Mouse (Mus musculus): ENCODE measurements around the gene Kdr.
"Not testable (repeated sequence)": the region's sequence is repeated elsewhere in the genome, so short reads cannot be mapped to it uniquely, and the experiment has no call there.

Gene Kdr

GRCm38 (mm10) chr5:75961741-75962469, 16.4 kb downstream of the Kdr start:
- DNase-seq (ENCODE audit: low spot score): no peak

GRCm38 (mm10) chr5:75959809-75960208, 18.4 kb downstream of the Kdr start:
- DNase-seq (ENCODE audit: low spot score): no peak

DNA sequence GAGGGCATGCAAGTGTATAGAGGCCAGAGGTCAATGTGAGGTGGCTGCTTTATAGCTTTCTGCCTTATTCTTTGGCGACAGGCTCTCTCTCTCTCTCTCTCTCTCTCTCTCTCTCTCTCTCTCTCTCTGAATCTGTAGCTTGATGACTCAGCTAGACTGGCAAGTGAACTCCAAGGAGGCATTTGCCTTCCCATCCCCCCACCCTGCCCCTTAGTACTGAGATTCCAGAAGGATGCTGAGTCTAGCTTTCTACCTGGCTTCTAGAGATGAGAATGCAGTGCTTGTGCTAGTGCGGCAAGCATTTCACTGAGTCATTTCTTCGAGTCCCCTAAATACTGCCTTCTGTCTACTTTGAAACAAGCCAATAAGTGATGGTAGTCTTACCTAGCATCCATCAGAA, 21.7 kb downstream of the Kdr start:
- DNase-seq (ENCODE audit: low spot score): no peak

- no peak for DNase-seq (ENCODE audit: low spot score)
Observed at GRCm38 (mm10) chr5:75955876-75956275, 22.4 kb downstream of the Kdr start.

DNA sequence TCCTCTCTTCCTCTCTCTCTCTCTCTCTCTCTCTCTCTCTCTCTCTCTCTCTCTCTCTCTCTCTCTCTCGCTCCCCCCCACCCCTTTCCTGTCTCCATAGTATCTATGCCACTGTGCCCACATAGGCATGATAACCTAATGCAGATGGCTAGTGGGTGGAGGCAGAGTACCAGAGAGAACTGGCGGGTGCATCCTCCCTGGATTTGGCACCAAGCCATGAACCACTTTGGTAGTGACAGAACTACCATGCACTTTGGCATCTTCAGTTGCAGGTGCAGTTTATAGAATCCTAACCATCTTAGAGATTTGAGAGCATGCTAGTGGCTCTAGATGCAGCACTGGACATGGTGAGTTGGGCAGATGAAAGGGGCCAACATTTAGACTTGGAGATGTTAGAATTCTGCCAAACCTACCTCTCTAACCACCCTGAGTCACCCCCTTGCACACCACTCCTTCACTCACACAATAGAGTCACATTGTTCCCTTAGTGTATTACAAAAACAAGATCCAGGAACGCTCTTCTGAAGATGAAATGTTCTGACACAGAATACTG, 23.4 kb downstream of the Kdr start:
- no peak for DNase-seq (ENCODE audit: low spot score)

DNA sequence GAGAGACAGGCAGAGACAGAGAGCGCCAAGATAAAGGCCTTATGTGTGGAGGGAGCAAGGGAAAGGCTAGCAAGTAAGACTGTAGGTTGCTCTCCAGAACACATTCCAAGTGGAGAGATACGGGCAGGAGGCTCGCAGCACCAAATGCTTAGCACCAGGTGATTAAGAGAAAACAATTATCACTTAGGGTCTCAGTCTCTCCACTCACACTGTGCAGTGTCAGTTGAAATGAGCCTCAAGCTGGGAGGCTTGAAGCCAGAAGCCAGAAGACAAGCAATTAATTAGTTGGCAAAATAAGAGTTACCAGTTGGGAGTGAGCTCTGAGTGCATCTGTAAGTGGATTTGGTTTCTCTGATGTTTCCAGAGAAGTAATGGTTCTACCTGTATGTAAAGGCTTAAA, 24.0 kb downstream of the Kdr start:
- no peak for DNase-seq (ENCODE audit: low spot score)

DNA sequence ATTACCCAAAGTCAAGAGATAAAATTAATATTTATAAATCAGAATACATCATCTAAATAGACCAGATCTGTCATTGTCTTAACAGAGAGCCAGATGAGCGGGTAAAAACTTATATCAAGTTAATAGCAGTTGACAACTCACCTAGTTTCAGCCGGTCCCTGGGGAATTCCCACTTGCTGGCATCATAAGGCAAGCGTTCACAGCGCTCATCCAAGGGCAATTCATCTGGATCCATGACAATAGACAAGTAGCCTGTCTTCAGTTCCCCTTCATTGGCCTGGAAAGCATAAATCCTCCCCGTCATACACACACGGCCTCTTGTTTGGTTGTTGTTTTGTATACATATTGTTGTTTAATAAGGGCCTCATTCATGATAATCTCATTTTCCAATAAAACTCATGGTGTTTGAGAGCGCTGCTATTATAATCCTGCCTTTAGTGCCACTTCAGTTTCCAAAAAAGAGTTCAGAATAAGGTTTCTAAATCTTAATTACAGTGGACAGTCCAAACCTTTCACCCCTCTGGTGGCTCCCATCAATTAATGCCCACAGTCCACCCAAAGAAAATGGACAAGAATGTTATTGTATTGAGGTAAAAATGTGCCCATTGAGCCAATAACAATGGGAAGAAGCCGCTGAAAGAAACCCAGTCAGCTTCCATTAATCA, 26.0 kb downstream of the Kdr start:
- DNase-seq (ENCODE audit: low spot score): no peak

DNA sequence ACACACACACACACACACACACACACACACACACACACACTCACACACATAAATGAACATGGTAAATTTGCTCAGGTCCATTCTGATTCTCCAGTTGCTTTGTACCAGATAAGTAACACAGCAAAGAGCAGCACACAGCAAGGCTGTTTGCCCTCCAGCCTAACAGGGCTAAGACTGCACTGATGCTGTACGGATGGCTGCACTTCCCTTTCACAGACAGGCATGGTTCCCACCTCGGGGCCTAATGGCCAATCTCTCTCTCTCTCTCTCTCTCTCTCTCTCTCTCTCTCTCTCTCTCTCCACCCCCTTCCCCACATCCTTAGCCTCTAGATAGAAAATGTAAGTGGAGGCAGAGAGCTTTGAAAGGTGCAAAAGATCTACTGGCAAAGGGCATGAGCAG, 27.4 kb downstream of the Kdr start:
- DNase-seq (ENCODE audit: low spot score): no peak

- DNase-seq (ENCODE audit: low spot score): no peak
Observed at GRCm38 (mm10) chr5:75945394-75945793, 32.9 kb downstream of the Kdr start.

DNA sequence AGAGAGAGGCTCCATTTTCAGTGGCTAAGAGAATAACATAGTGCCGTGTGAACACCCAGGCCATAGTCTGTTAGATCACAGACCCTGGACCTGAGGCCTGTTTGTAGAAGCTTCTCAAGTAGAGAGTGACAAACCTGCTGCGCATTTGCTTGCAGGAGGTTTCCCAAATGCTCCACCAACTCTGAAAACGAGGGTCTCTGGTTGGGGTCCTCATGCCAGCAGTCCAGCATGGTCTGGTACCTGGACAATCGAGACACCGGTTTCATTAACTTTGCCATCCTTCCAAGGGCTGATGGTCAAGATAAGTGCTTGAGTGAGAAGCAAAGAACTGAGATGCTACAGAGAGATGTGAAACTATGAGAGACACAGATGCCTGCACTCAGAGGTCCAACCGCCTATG, 35.0 kb downstream of the Kdr start:
- no peak for DNase-seq (ENCODE audit: low spot score)

- no peak for DNase-seq (ENCODE audit: low spot score)
Observed at GRCm38 (mm10) chr5:75941775-75942580, 36.3 kb downstream of the Kdr start.

DNA sequence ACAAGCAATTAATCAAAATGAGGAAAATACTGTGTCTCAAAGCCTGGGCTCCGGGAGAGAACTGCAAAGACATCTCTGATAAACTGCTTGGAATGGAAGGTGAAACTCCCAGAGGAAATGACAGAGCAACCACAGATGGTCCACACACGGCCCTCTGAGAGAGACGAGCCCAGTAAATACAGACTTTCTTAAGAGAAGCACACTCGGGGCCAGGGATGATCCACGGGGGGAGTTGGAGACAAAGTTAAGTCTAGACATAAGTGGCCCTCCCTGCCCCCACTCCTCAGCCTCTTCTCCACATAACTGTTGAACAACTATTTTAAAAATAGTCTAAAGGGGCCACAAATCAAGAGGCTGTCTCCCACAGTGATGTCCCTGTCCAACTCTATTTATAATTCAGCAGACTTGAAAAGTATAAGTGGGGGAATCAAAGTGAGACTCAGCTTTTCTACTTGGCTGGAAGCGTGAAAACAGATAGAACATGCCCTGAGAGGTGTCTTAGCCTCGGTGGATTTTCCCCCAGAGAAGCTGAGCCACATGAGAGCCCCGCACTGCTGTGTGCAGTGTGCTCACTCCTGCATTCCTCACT, 39.0 kb downstream of the Kdr start:
- DNase-seq (ENCODE audit: low spot score): no peak

DNA sequence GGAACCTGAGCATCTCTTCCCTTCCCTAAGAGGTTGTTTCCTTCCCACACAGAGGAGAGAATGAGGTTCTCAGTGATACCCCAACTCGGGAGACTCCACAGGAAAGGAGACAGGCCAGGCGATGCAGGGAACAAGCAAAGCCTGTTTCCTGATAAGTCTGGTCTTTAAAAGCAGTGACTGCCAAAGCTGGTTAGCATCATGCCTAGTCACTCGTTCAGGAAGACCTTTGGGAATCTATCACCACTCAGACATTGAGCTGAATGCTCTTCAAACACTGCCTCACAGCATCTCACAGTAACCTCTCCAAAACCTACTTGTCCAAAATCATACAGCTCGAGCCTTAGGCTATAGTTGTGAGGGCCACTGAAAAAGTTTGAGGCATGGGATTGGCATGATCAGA, 40.2 kb downstream of the Kdr start:
- no peak for DNase-seq (ENCODE audit: low spot score)

DNA sequence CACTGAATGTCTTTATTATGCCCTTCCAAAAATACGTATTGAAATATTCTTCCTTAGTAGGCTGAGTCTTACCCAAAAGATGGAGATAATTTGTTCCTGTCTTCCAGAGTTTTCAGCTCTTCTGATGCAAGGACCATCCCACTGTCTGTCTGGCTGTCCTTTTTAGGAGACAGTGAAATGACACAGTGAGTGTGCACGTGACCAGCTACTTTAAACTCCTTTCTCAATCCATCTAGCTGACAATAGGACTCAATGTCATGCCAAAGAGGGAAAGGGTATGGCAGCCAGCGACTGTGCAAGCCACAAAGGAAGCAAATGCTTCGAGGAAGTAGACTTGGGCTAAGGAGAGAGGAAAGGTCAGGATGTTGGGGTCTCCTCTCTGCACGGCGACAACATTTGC, 42.0 kb downstream of the Kdr start:
- DNase-seq (ENCODE audit: low spot score): peak; percentile 16

DNA sequence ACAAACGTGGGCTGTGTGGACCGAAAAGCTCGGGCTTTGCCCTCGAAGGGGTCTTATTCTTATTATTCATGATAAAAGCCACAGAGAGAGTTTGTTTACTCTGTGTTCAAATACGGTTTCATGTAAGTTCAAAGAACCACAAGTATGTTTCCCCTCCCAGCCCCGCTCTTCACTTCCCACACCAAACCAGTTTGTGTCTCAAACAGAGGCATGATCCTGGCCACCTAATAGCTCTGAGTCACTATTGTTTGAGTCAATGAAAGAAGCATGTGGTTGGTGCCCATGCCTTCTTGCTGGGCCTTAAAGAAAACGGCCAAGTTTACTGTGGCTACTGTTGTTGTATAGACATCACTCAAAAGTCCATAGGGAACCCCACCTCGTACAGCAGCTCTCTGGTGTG, 43.0 kb downstream of the Kdr start:
- no peak for DNase-seq (ENCODE audit: low spot score)

DNA sequence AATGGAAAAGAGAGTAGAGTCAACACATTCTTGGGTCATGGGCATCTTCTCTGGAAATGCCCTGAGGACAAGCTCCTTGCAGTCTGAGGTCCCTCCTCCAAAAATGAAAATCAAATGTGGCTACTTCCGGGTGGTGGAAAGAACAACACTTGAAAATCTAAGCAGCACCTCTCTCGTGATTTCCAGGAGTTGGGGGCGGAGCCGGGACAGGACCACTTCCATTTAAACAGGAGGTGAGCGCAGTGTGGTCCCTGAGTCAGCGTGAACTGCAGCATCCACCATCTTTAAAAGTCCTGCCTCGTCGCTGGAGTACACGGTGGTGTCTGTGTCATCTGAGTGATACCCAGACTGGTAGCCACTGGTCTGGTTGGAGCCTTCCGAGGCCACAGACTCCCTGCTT, 44.1 kb downstream of the Kdr start:
- no peak for DNase-seq (ENCODE audit: low spot score)

- no peak for DNase-seq (ENCODE audit: low spot score)
Observed at GRCm38 (mm10) chr5:75933521-75934044, 44.7 kb downstream of the Kdr start.

DNA sequence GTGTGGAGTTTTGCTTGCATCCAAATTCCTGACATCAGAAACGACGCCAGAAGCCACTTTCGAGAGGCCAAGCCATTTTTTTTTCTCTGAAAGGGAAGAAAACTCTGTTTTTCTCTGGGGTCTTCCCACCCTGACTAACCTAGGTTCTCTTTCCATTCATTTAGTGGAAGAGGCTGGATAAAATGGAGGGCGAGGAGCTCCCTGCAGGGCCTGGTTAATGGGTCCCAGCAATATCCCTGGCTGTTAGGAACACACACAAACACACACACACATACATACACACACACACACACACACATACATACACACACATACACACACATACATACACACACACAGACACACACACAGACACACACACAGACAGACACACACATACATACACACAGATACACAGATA, 46.8 kb downstream of the Kdr start:
- DNase-seq (ENCODE audit: low spot score): not testable (repeated sequence)

DNA sequence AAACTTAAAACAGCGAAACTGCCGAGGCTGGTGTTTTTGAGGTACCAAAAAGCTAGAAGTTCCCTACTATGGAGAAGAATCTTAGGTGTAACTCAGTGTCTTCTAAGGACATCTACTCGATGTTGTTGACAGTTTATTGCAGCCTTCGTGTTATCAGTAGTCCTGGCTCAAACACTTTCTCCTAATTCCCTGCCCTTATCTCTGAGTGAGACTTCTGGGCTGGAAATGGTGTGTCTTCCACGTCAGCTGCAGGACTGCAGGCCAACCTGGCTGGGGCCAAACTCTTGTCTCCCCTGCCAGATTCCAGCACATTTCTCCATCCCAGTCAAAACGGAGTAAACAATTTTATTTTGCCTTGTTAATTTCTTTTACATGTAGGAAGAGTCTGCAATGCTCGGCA, 48.3 kb downstream of the Kdr start:
- DNase-seq (ENCODE audit: low spot score): no peak

- no peak for DNase-seq (ENCODE audit: low spot score)
Observed at GRCm38 (mm10) chr5:75922677-75923076, 55.6 kb downstream of the Kdr start.

DNA sequence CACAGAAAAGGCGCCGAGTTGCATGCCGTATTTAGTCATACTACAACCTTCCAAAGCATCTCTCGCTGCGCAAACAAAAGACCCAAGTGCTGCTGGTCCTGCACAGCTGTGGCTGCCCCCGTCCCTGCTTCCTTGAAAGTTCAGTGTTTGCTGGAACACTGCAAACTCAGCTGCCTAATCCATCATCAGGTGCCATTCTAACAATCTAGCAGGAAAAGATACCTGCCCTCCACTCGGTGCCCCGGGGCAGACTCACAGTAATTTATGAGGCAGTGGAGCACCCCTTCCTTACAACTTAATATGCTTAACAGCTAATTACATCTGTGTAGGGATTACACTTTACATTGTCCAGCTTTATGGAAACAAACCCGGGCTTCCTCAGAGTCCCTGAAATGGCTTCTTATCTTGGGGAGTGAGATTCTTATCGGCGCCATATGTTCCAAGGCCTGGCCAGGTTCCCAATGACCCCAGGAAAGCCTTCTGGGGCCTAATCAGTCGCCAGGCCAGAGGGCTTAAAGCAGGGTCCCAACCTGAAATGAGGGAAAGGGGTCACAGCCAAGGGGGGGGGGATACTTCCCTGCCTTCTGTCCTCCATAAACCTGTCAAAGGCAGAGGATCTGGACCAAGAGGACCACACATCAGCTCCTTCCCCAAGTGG, 56.4 kb downstream of the Kdr start:
- no peak for DNase-seq (ENCODE audit: low spot score)

- DNase-seq (ENCODE audit: low spot score): no peak
Observed at GRCm38 (mm10) chr5:75919601-75920000, 58.7 kb downstream of the Kdr start.

Measured in adipocyte (in vitro differentiated cells).